Mouse (Mus musculus): ENCODE results near the gene Abca13. TPM values are rescaled to one million over a fixed set of nuclear protein-coding genes. Genes with fewer than 3 reads are reported as not detected.
"Not testable (repeated sequence)": the region's sequence is repeated elsewhere in the genome, so short reads cannot be mapped to it uniquely, and the experiment has no call there.

Abca13 gene
- total RNA-seq, 2 experiments from 2014 or later, result 0.03 TPM

- no peak for DNase-seq
Observed at GRCm38 (mm10) chr11:9291168-9291567, 99.4 kb downstream of the Abca13 start.

GRCm38 (mm10) chr11:9299615-9300014, 107.9 kb downstream of the Abca13 start:
- DNase-seq, result no peak

- no peak for DNase-seq
Observed at GRCm38 (mm10) chr11:9305450-9305849, 113.7 kb downstream of the Abca13 start.

GRCm38 (mm10) chr11:9316545-9316944, 124.8 kb downstream of the Abca13 start:
- no peak for DNase-seq

- DNase-seq, result peak; percentile 71 to 78
Observed at GRCm38 (mm10) chr11:9317076-9317929, 125.6 kb downstream of the Abca13 start.

- DNase-seq, result no peak
Observed at GRCm38 (mm10) chr11:9338151-9338550, 146.4 kb downstream of the Abca13 start.

- peak; percentile 9 to 13 for DNase-seq
Observed at GRCm38 (mm10) chr11:9347724-9348123, 156.0 kb downstream of the Abca13 start.

- no peak for DNase-seq
Observed at GRCm38 (mm10) chr11:9373160-9373559, 181.4 kb downstream of the Abca13 start.

GRCm38 (mm10) chr11:9374426-9374825, 182.7 kb downstream of the Abca13 start:
- DNase-seq, result not testable (repeated sequence)

GRCm38 (mm10) chr11:9388520-9388919, 196.8 kb downstream of the Abca13 start:
- DNase-seq, result no peak

GRCm38 (mm10) chr11:9416946-9417345, 225.2 kb downstream of the Abca13 start:
- DNase-seq, result no peak

GRCm38 (mm10) chr11:9420205-9420604, 228.5 kb downstream of the Abca13 start:
- DNase-seq, result no peak

GRCm38 (mm10) chr11:9427411-9427810, 235.7 kb downstream of the Abca13 start:
- no peak for DNase-seq

GRCm38 (mm10) chr11:9432807-9433206, 241.1 kb downstream of the Abca13 start:
- DNase-seq, result no peak

- DNase-seq, result no peak
Observed at GRCm38 (mm10) chr11:9436617-9437016, 244.9 kb downstream of the Abca13 start.

- no peak for DNase-seq
Observed at GRCm38 (mm10) chr11:9439781-9440180, 248.0 kb downstream of the Abca13 start.

GRCm38 (mm10) chr11:9441192-9441591, 249.4 kb downstream of the Abca13 start:
- no peak for DNase-seq

- no peak for DNase-seq
Observed at GRCm38 (mm10) chr11:9472400-9472799, 280.7 kb downstream of the Abca13 start.

GRCm38 (mm10) chr11:9481511-9481910, 289.8 kb downstream of the Abca13 start:
- DNase-seq, result peak; percentile 1 to 5

- DNase-seq, result no peak
Observed at GRCm38 (mm10) chr11:9500326-9501142, 308.8 kb downstream of the Abca13 start.

GRCm38 (mm10) chr11:9514966-9515365, 323.2 kb downstream of the Abca13 start:
- DNase-seq, result not testable (repeated sequence)

- no peak for DNase-seq
Observed at GRCm38 (mm10) chr11:9528556-9528955, 336.8 kb downstream of the Abca13 start.

- no peak for DNase-seq
Observed at GRCm38 (mm10) chr11:9531715-9532114, 340.0 kb downstream of the Abca13 start.

Measured in adrenal gland, postnatal 36 days (tissue).